Comparison of ENCODE assay signal across 22 mouse cellular contexts in the genomic region with DNA sequence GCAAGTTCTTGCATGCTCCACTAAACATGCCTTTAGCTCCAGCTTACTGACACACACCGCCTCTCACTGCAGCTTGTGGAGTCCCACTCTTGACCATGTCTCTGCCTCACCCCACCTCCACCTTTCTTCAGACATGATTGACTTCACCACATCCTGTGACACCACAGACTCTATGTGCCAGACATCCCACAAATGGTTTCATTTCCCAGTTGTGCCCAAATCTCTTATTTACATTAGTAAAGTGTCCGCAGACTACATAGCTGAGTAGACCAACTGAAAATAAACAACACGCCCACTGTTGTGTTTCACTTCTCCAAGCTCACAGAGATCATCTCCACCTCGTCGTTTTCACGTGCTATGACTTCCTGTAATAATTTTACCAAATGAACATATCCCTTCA. TPM values are rescaled to one million over a fixed set of nuclear protein-coding genes. Genes with fewer than 3 reads are reported as not detected.
A peak's percentile ranks its signal among the peaks of the same experiment; 100 is the strongest.
DNase-seq lines count a peak whose midpoint lies in the region; ATAC-seq and TF ChIP-seq lines count a peak whose summit lies in the region.
"Had no signal": no experiment of that assay in that cellular context is flagged by ENCODE, and none has a peak within 500 bp of the region (broad histone marks: within the 10 kb centered on the region; RNA-seq: fewer than 3 reads in every experiment).

No protein-coding gene starts in this region.

- TF ChIP-seq CTCF in liver, adult 2 months (IDR thresholded peaks at IDR 0.05; ENCODE audit: low read depth, low read length) = no peak
- no peak for TF ChIP-seq CTCF in CH12.LX (conservative IDR thresholded peaks at IDR 0.05 in 1 of 2, IDR thresholded peaks at IDR 0.05 in 1 of 2; ENCODE audit: low read depth in 2 of 2, low read length in 2 of 2)

- H3K27me3 ChIP-seq in liver, adult 2 months (ENCODE audit: control insufficient read depth, insufficient read depth, low read length) = no peaks in the 10 kb centered on the region
- H3K27me3 ChIP-seq in CH12.LX (replicated peaks) = no peaks in the 10 kb centered on the region
- H3K27me3 ChIP-seq in forebrain, embryonic 12.5 days = no peaks in the 10 kb centered on the region
- H3K27me3 ChIP-seq: heart, embryonic 15.5 days; intestine, embryonic 15.5 days; limb, embryonic 15.5 days; neural tube, embryonic 13.5 days; stomach, embryonic 15.5 days had no signal

- TF ChIP-seq POLR2A in liver, adult 2 months (IDR thresholded peaks at IDR 0.05; ENCODE audit: extremely low read depth, insufficient read depth, low read length) = no peak
- no peak for TF ChIP-seq POLR2A in CH12.LX (IDR thresholded peaks at IDR 0.05; ENCODE audit: low read depth, low read length)

- H3K4me2 ChIP-seq in CH12.LX (ENCODE audit: insufficient read depth, low read depth, poor library complexity, severe bottlenecking) = peak overlapping the region; percentile 73
- H3K4me2 ChIP-seq in forebrain, embryonic 12.5 days = no peak overlapping the region
- H3K4me2 ChIP-seq: heart, embryonic 15.5 days; intestine, embryonic 15.5 days; limb, embryonic 15.5 days; lung, embryonic 14.5 days; neural tube, embryonic 13.5 days; stomach, embryonic 15.5 days had no signal

- TF ChIP-seq RAD21 in CH12.LX (IDR thresholded peaks at IDR 0.05; ENCODE audit: low read depth, low read length) = no peak

- H3K79me2 ChIP-seq in liver, adult 2 months (ENCODE audit: control insufficient read depth, insufficient read depth, low read length) = no peaks in the 10 kb centered on the region
- H3K79me2 ChIP-seq in CH12.LX (replicated peaks; ENCODE audit: control insufficient read depth, extremely low read depth, insufficient read depth, poor library complexity, severe bottlenecking) = no peaks in the 10 kb centered on the region

- no peaks in the 10 kb centered on the region for H3K36me3 ChIP-seq in liver, adult 2 months (ENCODE audit: control insufficient read depth, insufficient read depth, low read length)
- no peaks in the 10 kb centered on the region for H3K36me3 ChIP-seq in CH12.LX (replicated peaks in 1 of 2; ENCODE audit: control insufficient read depth in 1 of 2, insufficient read depth in 1 of 2, low read length in 1 of 2)
- H3K36me3 ChIP-seq in forebrain, embryonic 12.5 days (replicated peaks) = no peaks in the 10 kb centered on the region
- H3K36me3 ChIP-seq: heart, embryonic 15.5 days; hindbrain, embryonic 10.5 days; intestine, embryonic 15.5 days; limb, embryonic 15.5 days; neural tube, embryonic 13.5 days; stomach, embryonic 15.5 days had no signal

- H3K4me1 ChIP-seq in liver, adult 2 months (ENCODE audit: control insufficient read depth, insufficient read depth, low read length) = no peaks in the 10 kb centered on the region
- H3K4me1 ChIP-seq in CH12.LX (ENCODE audit: control insufficient read depth in 1 of 2, insufficient read depth in 2 of 2) = peaks cover 4 to 12% of the 10 kb centered on the region in 2 experiments; a peak in 3 of 4 replicates
- no peaks in the 10 kb centered on the region for H3K4me1 ChIP-seq in forebrain, embryonic 12.5 days
- H3K4me1 ChIP-seq: heart, embryonic 15.5 days; hindbrain, embryonic 10.5 days; intestine, embryonic 15.5 days; limb, embryonic 15.5 days; neural tube, embryonic 13.5 days; stomach, embryonic 15.5 days had no signal

- H3K9me3 ChIP-seq in CH12.LX (replicated peaks; ENCODE audit: low read length) = no peaks in the 10 kb centered on the region
- no peaks in the 10 kb centered on the region for H3K9me3 ChIP-seq in forebrain, embryonic 12.5 days
- H3K9me3 ChIP-seq: heart, embryonic 15.5 days; hindbrain, embryonic 10.5 days; intestine, embryonic 15.5 days; limb, embryonic 15.5 days; neural tube, embryonic 13.5 days; stomach, embryonic 15.5 days had no signal

- no peak overlapping the region for H3K4me3 ChIP-seq in liver, adult 2 months (ENCODE audit: insufficient read depth, low read depth, low read length)
- H3K4me3 ChIP-seq in CH12.LX (replicated peaks in 1 of 3; ENCODE audit: low read depth in 2 of 3, low read length in 2 of 3, poor library complexity in 1 of 3) = peak overlapping the region in 1 of 3 experiments; percentile 2
- no peak overlapping the region for H3K4me3 ChIP-seq in forebrain, embryonic 12.5 days (replicated peaks)
- H3K4me3 ChIP-seq: erythroblast, embryonic 14.5 days; heart, embryonic 15.5 days; hindbrain, embryonic 10.5 days; intestine, embryonic 15.5 days; limb, embryonic 15.5 days; neural tube, embryonic 13.5 days; stomach, embryonic 15.5 days had no signal

- DNase-seq in liver, adult 2 months (ENCODE audit: extremely low read depth, low read depth, low spot score) = peak; percentile 19
- DNase-seq in liver = no peak
- DNase-seq in CH12.LX (ENCODE audit: extremely low read depth) = peak; percentile 91
- DNase-seq in spleen, adult 18-20 months = peak; percentile 34 to 55
- no peak for DNase-seq in thymus, postnatal 25 days
- no peak for DNase-seq in thymus, postnatal 0 days (ENCODE audit: low spot score)
- DNase-seq: adrenal gland, adult 8-10 months; cerebellum, postnatal 14 days; lung, embryonic 14.5 days; right cerebral cortex, postnatal 25 days; thymus, adult 2 months had no signal

- peak; percentile 97 for ATAC-seq in megakaryocyte, adult 5-6 weeks (ENCODE audit: poor library complexity, severe bottlenecking)
- ATAC-seq in forebrain, embryonic 12.5 days (ENCODE audit: low FRiP score) = no peak
- ATAC-seq: forebrain, embryonic 16.5 days; intestine, embryonic 15.5 days had no signal

- no peak overlapping the region for H3K27ac ChIP-seq in liver, adult 2 months (replicated peaks; ENCODE audit: insufficient read depth, low read depth, low read length)
- no peak overlapping the region for H3K27ac ChIP-seq in CH12.LX (ENCODE audit: insufficient read depth, low read depth)
- H3K27ac ChIP-seq in forebrain, embryonic 12.5 days = no peak overlapping the region
- H3K27ac ChIP-seq: heart, embryonic 15.5 days; hindbrain, embryonic 10.5 days; intestine, embryonic 15.5 days; kidney, postnatal 0 days; limb, embryonic 15.5 days; neural tube, embryonic 13.5 days; stomach, embryonic 15.5 days had no signal

- dilution Hi-C loops in CH12.LX (cut with MboI; ENCODE audit: extremely low pct_ligation_motif_present, extremely low pct_unique_long_range_greater_than_20kb, low sequenced_read_pairs) = no loop called here

- peak; percentile 90 for TF ChIP-seq EP300 in CH12.LX (IDR thresholded peaks at IDR 0.05; ENCODE audit: low read length)

- H3K9ac ChIP-seq in liver, adult 2 months (ENCODE audit: low read depth, low read length) = no peak overlapping the region
- no peak overlapping the region for H3K9ac ChIP-seq in CH12.LX (ENCODE audit: insufficient read depth, low read depth)
- no peak overlapping the region for H3K9ac ChIP-seq in forebrain, embryonic 12.5 days
- H3K9ac ChIP-seq: heart, embryonic 15.5 days; intestine, embryonic 15.5 days; limb, embryonic 15.5 days; lung, embryonic 14.5 days; neural tube, embryonic 13.5 days; stomach, embryonic 15.5 days had no signal

- 69% methylated on average over 6 of the region's 6 CpGs for WGBS in liver, adult 2 months
- 91% methylated on average over 6 of the region's 6 CpGs for WGBS in forebrain, embryonic 12.5 days

- in situ Hi-C loops in CH12.LX (cut with MboI; ENCODE audit: low pct_ligation_motif_present, low pct_unique_long_range_greater_than_20kb, low sequenced_read_pairs) = no loop called here

TF ChIP-seq in CH12.LX, 34 proteins besides CTCF, POLR2A, EP300 and RAD21:
- TF ChIP-seq MYC (IDR thresholded peaks at IDR 0.05; ENCODE audit: low read depth, low read length) (peak; percentile 56; the same call in 1 of the 2 replicates), ETS1 (conservative IDR thresholded peaks at IDR 0.05; ENCODE audit: low read depth, low read length) (peak; percentile 77), CHD2 (IDR thresholded peaks at IDR 0.05; ENCODE audit: low read length) (peak; percentile 65; the same call in 1 of the 2 replicates), IRF4 (IDR thresholded peaks at IDR 0.05; ENCODE audit: low read depth, low read length) (peak; percentile 86), BHLHE40 (IDR thresholded peaks at IDR 0.05; ENCODE audit: low read depth, low read length) (peak; percentile 97), MEF2A (IDR thresholded peaks at IDR 0.05; ENCODE audit: borderline replicate concordance, low read depth, low read length) (peak; percentile 42; the same call in 1 of the 2 replicates), MAX (IDR thresholded peaks at IDR 0.05; ENCODE audit: low read length) (no peak), TCF12 (IDR thresholded peaks at IDR 0.05; ENCODE audit: low read depth, low read length) (0 out of 2 replicates have a peak, but pooled peaks have one; percentile 43), MAFK (IDR thresholded peaks at IDR 0.05; ENCODE audit: insufficient replicate concordance, low read length) (peak; percentile 76; the same call in 1 of the 2 replicates), JUN (IDR thresholded peaks at IDR 0.05; ENCODE audit: insufficient read depth, low read depth, low read length) (0 out of 2 replicates have a peak, but pooled peaks have one; percentile 23), ZMIZ1 (IDR thresholded peaks at IDR 0.05; ENCODE audit: low read depth, low read length) (no peak), MAZ (IDR thresholded peaks at IDR 0.05; ENCODE audit: low read depth, low read length) (no peak), JUND (conservative IDR thresholded peaks at IDR 0.05; ENCODE audit: low read depth, low read length) (0 out of 2 replicates have a peak, but pooled peaks have one; percentile 54)

RNA-seq across cellular contexts. Expression of a gene that starts 20.5 kb away (rescaled TPM):
- total RNA-seq in liver, adult 2 months (2014; rRNA removed) = 0.18 and 0.60 TPM in 2 replicates
- polyA plus RNA-seq in liver, adult 2 months (2012; rRNA removed) = 0.01 and 0.09 TPM in 2 replicates
- total RNA-seq in CH12.LX (2012; rRNA removed) (47.0 and 55.1 TPM in 2 replicates), CH12.LX (2014; rRNA removed) (73.2 and 73.8 TPM in 2 replicates)
- 81.1 and 84.0 TPM in 2 replicates for polyA plus RNA-seq in CH12.LX (2012; ENCODE audit: insufficient read length, low read depth)
- 45.5 and 53.2 TPM in 2 replicates for total RNA-seq in megakaryocyte, adult 5-6 weeks (2015)
- total RNA-seq in megakaryocyte, adult 5-6 weeks (2017) = 82.3 and 85.2 TPM in 2 replicates
- polyA plus RNA-seq in forebrain, embryonic 12.5 days (2016; fragmentation: Nextera tagmentation; extraction: Ambion mirVana) = 43.0 and 45.3 TPM in 2 replicates
- 26.8 and 28.7 TPM in 2 replicates for polyA plus RNA-seq in thymus, postnatal 0 days (2015; fragmentation: Nextera tagmentation; extraction: Ambion mirVana)

Comparison
In these comparisons a context has a peak if more than half of its experiments do, and no peak if none do; other contexts are left out.
1. DNase-seq: peak in liver, adult 2 months (single experiment), CH12.LX (single experiment) and spleen, adult 18-20 months (2 of 2); none in liver (single experiment), thymus, postnatal 25 days (single experiment) and thymus, postnatal 0 days (single experiment).
2. RNA of a gene that starts 20.5 kb away (polyA plus RNA-seq): 81.1 to 84.0 TPM in CH12.LX, 43.0 to 45.3 TPM in forebrain, embryonic 12.5 days and 26.8 to 28.7 TPM in thymus, postnatal 0 days; 0.01 to 0.09 TPM in liver, adult 2 months; every median in the first group is over 10 times any median in the second.